Mouse (Mus musculus) stomach, embryonic 14.5 days (tissue): ENCODE measurements around the gene Rrp36. TPM values are rescaled to one million over a fixed set of nuclear protein-coding genes. Genes with fewer than 3 reads are reported as not detected.

Experiments used
- ATAC-seq: fragments of 200-750 bp; cut with Nextera tagmentation; 2 replicates; pipeline ENCODE4 v1.8.0; 2017; ENCODE audit warnings: low read depth, moderate TSS enrichment; ENCODE audit not compliant: insufficient number of reproducible peaks, insufficient read depth, low FRiP score
- H3K27ac ChIP-seq: fragments of 300-500 bp; sonication (generic); 2 replicates; pipeline ENCODE4 v1.5.1; 2014; ENCODE audit warnings: mild to moderate bottlenecking, low read length, moderate library complexity, mixed read lengths
- H3K27me3 ChIP-seq: fragments of 300-500 bp; sonication (generic); 2 replicates; pipeline ENCODE4 v1.6.1; 2014; ENCODE audit warnings: low read length, control low read depth, mixed read lengths; ENCODE audit not compliant: control insufficient read depth, insufficient read depth
- H3K36me3 ChIP-seq: fragments of 300-500 bp; sonication (generic); 2 replicates; pipeline ENCODE4 v1.6.1; 2014; ENCODE audit warnings: mild to moderate bottlenecking, control low read depth, low read length, moderate library complexity, mixed read lengths; ENCODE audit not compliant: control insufficient read depth, insufficient read depth
- H3K4me1 ChIP-seq: fragments of 300-500 bp; sonication (generic); 2 replicates; pipeline ENCODE4 v1.6.1; 2014; ENCODE audit warnings: low read length, control low read depth, mixed read lengths; ENCODE audit not compliant: control insufficient read depth, insufficient read depth
- H3K4me2 ChIP-seq: fragments of 300-500 bp; sonication (generic); replicated peaks from 2 replicates; pipeline ENCODE4 v1.6.1; 2014; ENCODE audit warnings: low read depth, low read length, control low read depth
- H3K4me3 ChIP-seq: fragments of 300-500 bp; sonication (generic); 2 replicates; pipeline ENCODE4 v1.5.1; 2014; ENCODE audit warnings: low read depth, low read length, control low read depth
- H3K9ac ChIP-seq: fragments of 300-500 bp; sonication (generic); replicated peaks from 2 replicates; pipeline ENCODE4 v1.6.1; 2014; ENCODE audit warnings: low read depth, mild to moderate bottlenecking, control low read depth, low read length, moderate library complexity, mixed read lengths
- H3K9me3 ChIP-seq: fragments of 300-500 bp; sonication (generic); 2 replicates; pipeline ENCODE4 v1.6.1; 2016; ENCODE audit warnings: low read depth, low read length, control low read depth; ENCODE audit not compliant: control insufficient read depth
- WGBS: fragments of 180-500 bp; shearing (Covaris S2); extraction: QIAGEN DNeasy Blood & Tissue Kit; methylation state at CpG from one replicate; pipeline ENCODE4 v1.1.7; 2014; 5-methylcytosine and 5-hydroxymethylcytosine counted together
- polyA plus RNA-seq: library from polyadenylated mRNA; unstranded; fragments of >200 nt; fragmentation: Nextera tagmentation; extraction: Ambion mirVana; gene quantifications from 2 replicates; pipeline ENCODE4 v1.2.1, GENCODE M21; 2014

Rrp36 gene
- polyA plus RNA-seq, 1 experiment from 2014 or later, result 53.5 TPM

DNA sequence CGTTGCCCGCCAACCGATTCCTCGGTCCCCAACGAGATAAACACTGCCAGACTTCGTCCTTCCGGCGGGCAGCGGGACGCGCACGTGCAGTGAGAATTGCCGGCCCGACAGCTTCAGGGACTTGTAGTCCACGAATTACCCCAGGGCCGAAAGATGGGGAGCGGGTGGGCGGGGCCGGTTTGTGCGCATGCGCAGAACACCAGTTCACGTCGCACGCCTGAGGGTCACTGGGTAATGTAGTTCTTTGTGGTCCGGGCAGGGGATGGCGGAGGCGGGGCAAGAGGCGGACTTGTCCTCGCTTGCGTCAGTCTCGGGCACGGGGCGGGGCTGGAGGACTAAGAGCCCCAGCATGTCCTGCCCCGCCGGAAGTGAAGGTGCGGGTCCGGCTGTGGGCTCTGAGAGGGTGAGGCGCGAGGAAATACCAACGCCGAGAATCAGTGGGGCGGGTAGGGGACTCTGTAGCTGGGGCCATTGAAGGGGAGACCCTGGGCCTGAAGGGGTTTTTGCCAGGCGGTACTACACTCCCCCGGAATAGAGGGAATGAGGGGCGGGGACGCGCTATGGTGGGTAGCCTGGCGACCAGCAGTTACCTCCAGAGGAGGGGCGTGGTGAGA, 6.7 kb upstream of the Rrp36 start, which contains the start of gene Klhdc3:
Gene Klhdc3, minus strand, starts transcription at position 155 of the 614 bp plus-strand sequence.
- peak within 1 kb of the TSS; percentile 64 for H3K9ac ChIP-seq
- H3K4me1 ChIP-seq, result peaks cover 24% of the 10 kb centered on the region
- peak within 1 kb of the TSS; percentile 89 for H3K27ac ChIP-seq
- peaks cover 53% of the 10 kb centered on the region for H3K36me3 ChIP-seq
- under 1% methylated on average over 49 of the region's 49 CpGs for WGBS
- H3K4me2 ChIP-seq, result peak within 1 kb of the TSS; percentile 92
- peak within 1 kb of the TSS; percentile 89 for H3K4me3 ChIP-seq
- no peaks in the 10 kb centered on the region for H3K9me3 ChIP-seq
- no peaks in the 10 kb centered on the region for H3K27me3 ChIP-seq
- peak; percentile 98 for ATAC-seq

DNA sequence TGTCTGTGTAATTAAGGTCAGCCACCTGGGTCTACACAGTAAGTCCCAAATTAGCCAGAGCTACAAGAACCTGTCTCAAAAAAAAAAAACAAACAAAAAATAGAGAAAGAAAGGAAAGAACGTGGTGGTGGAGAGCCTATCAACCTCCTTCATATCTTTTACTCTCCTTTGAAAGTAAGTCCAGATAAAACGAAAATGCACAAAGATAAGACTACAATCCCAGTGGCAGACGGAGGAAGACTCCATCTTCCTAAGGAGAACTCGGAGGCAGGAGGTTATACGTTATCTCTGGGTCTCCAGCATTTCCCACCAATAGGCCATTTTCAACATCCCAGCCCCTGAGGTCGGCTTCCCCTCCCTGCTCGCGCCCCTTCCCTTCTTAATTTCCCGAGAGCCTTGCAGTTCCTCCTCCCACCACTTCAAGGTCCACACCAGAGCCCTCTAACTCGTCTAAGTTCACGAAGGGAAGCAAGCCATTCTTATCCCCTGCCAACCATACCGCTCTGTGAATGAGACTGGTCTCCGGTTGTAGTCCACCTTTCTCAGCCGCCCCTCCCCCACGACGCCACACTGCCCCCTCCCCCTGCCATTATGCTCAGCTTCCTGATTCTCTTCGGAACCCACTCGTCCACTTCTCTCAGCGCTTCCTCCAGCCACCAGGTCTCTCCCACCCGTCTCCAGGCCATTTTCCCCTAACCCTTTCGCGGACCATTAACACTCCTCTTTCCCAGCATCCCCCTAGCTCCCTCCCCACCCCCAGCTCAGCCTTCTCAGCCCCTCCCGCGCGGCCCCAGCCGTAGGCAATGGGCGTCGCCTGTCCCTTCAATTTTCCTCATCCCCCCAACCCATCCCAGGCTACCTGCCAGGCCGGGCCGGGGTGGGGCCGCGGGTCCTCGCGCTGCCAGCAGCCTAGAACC, 5.9 kb upstream of the Rrp36 start:
- peak overlapping the region; percentile 89 for H3K4me3 ChIP-seq
- no peaks in the 10 kb centered on the region for H3K27me3 ChIP-seq
- peaks cover 25% of the 10 kb centered on the region for H3K4me1 ChIP-seq
- WGBS, result under 1% methylated on average over 34 of the region's 34 CpGs
- H3K9me3 ChIP-seq, result no peaks in the 10 kb centered on the region
- H3K27ac ChIP-seq, result peak overlapping the region; percentile 89
- H3K9ac ChIP-seq, result peak overlapping the region; percentile 64
- H3K36me3 ChIP-seq, result peaks cover 49% of the 10 kb centered on the region
- ATAC-seq, result no peak; the same call in 1 of the 2 replicates
- peak overlapping the region; percentile 53 for H3K4me2 ChIP-seq

DNA sequence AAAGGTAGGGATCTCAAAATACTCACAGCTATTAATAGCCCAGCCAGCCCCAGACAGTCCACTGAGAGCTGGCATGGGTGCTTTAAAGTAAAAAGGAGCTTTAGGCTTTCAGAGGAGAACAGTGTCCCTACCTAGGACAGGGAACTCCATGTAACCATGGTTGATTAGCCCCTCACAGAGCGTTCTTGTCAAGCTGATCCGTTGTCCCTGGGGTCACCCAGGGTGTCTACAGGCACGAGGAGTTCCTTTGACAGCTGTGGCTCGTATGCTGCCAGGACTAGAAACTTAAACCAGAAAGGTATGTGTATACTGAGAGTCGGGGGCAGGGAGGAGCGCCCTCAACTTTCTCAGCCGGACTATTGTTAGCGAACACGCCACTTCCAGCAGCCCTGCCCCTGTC, 4.8 kb upstream of the Rrp36 start:
- Histone ChIP-seq H3K4me2 (peak overlapping the region; percentile 53), H3K4me3 (peak overlapping the region; percentile 89; the same call in 1 of the 2 replicates), H3K4me1 (peaks cover 34% of the 10 kb centered on the region), H3K27ac (no peak overlapping the region), H3K27me3 (no peaks in the 10 kb centered on the region), H3K9me3 (no peaks in the 10 kb centered on the region), H3K36me3 (peaks cover 40% of the 10 kb centered on the region), H3K9ac (no peak overlapping the region; the same call in 1 of the 2 replicates)
- ATAC-seq, result no peak
- 18% methylated on average over 9 of the region's 9 CpGs for WGBS

DNA sequence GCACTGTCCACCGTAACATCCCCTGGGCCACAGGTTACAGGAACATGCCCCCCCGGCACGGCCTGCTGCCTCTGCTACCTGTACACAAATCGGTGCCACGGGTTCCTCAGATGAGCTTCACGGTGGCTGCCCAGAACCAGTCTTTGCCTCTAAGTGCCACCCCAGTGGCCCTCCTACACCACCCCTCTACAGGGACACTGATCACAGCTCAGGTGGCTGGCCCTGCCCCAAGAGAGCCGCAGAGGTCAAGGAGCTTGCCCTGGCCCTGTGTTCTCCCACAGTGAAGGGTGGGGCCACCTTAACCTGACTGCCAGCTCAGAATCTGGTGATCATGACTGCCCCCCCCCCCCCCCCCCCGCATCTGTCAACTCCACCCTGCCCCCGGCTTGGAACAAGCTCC, 4.3 kb upstream of the Rrp36 start, which contains the start of gene Mea1:
Gene Mea1, plus strand, starts transcription at position 378 of the 400 bp plus-strand sequence.
- Histone ChIP-seq H3K9me3 (no peaks in the 10 kb centered on the region), H3K27me3 (no peaks in the 10 kb centered on the region), H3K9ac (peak within 1 kb of the TSS; percentile 64), H3K36me3 (peaks cover 36% of the 10 kb centered on the region), H3K27ac (no peak within 1 kb of the TSS), H3K4me2 (peak within 1 kb of the TSS; percentile 53), H3K4me3 (peak within 1 kb of the TSS; percentile 89), H3K4me1 (peaks cover 35% of the 10 kb centered on the region)
- WGBS, result 87% methylated on average over 8 of the region's 9 CpGs
- ATAC-seq, result no peak

DNA sequence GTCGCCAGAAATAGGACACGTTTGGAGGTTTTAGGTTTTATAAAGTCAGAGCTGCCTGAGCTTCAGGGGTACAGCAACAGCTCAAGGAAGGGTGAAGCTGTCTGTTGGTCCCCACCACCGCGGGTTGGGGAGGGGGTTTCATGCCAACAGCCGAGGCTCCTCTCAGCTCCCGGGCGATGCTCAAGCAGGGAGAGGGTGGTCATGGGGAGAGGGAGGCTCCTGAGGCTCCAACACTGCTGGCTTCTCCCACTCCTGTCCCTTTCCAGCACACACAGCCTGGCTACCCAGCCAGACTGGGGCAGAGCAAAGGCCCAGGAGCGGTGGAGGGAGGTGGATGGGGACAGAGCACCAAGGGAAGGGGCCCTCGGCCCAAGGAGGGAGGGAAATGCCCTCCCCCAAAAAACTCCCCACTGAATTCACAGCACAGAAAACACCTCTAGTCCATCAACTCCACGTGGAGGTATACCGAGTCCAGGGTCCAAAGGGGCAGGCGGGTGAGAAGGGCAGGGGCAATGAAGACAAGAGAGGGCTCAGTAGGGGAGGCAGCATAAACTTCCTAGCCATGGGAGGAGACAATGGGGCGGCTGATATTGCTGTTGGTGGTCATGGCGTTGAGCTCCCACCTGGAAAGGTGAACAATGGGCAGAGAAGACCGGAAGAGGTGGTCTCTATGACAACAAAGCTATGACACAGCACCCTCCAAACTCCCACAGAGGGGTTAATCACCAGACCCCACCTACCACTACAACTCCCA, 555 bp upstream of the Rrp36 start:
- H3K9me3 ChIP-seq, result no peaks in the 10 kb centered on the region
- H3K4me2 ChIP-seq, result peak overlapping the region; percentile 51
- peaks cover 37% of the 10 kb centered on the region for H3K36me3 ChIP-seq
- WGBS, result 16% methylated on average over 15 of the region's 15 CpGs
- 0 out of 2 replicates have a peak, but pooled peaks have one; percentile 4 for ATAC-seq
- H3K4me3 ChIP-seq, result peak overlapping the region; percentile 54
- H3K9ac ChIP-seq, result peak overlapping the region; percentile 37; the same call in 1 of the 2 replicates
- peaks cover 30% of the 10 kb centered on the region for H3K4me1 ChIP-seq
- H3K27ac ChIP-seq, result peak overlapping the region; percentile 75
- H3K27me3 ChIP-seq, result no peaks in the 10 kb centered on the region

DNA sequence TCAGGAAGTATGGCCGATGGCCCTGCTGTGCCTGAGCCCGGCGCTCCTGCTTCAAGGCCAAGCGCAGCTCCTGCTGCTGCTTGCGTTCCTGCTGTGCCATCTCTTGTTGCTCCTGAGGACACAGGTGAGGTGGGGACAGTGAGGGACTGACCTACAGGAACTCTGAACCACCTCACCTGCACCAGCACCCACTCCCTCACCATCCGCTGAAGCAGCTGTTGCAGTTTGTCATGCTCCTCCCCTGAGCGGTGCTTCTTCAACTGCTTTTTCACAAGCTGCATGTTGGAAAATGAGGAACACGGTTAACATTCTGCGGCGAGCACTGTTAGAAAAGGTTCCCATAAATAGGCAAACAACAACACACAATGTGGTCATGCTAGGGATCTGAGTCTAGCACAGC, 4.2 kb downstream of the Rrp36 start:
- H3K9me3 ChIP-seq, result no peaks in the 10 kb centered on the region
- peaks cover 13% of the 10 kb centered on the region for H3K4me1 ChIP-seq
- WGBS, result 96% methylated on average over 10 of the region's 10 CpGs
- no peak overlapping the region for H3K4me2 ChIP-seq
- H3K4me3 ChIP-seq, result no peak overlapping the region
- H3K27ac ChIP-seq, result no peak overlapping the region
- ATAC-seq, result no peak
- H3K9ac ChIP-seq, result no peak overlapping the region
- H3K36me3 ChIP-seq, result peaks cover 32% of the 10 kb centered on the region
- no peaks in the 10 kb centered on the region for H3K27me3 ChIP-seq

DNA sequence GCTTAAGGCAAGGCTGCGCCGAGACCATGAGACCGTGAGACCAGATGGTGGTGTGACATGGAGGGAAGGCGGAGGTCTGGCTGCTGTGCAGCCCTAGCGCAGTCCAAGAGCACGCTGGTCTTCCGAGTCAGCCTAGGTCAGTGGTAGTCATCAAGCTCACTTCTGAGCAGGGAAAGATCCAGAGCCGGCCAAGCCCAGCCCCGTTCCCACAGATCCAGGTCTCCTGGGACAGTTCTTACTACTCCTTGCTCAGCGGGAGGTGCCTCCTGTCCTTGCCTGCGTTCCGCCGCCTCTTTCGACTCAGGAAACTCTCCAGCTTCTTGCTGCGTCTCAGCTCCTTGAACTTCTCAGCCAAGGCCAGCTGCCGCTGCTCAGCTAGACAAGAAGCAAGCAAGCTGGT, 6.4 kb downstream of the Rrp36 start:
- H3K27ac ChIP-seq, result no peak overlapping the region
- 90% methylated on average over 16 of the region's 16 CpGs for WGBS
- no peak for ATAC-seq
- no peaks in the 10 kb centered on the region for H3K4me1 ChIP-seq
- no peak overlapping the region for H3K4me2 ChIP-seq
- no peaks in the 10 kb centered on the region for H3K27me3 ChIP-seq
- H3K9me3 ChIP-seq, result no peaks in the 10 kb centered on the region
- peaks cover 51% of the 10 kb centered on the region for H3K36me3 ChIP-seq
- H3K4me3 ChIP-seq, result no peak overlapping the region
- H3K9ac ChIP-seq, result no peak overlapping the region

DNA sequence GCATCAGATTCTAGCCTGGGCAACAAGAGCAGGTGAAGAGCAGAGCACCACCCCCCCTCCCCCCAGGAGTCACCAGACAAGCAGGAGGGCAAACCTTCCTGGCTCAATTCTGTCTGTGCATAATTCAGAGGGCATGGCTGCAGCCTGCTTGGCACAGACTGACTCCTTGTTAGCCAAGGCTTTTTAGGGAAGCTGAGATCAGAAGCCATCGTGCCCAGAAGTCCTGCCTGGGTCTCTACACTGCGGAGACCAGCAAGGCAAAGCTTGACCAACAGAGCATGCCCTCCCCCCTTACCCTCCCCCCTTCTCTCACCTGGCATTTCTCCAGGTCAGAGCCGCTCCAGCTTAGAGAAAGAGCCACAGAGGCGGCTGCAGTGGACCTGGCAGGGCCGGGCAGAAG, 11.4 kb downstream of the Rrp36 start:
- H3K4me1 ChIP-seq, result no peaks in the 10 kb centered on the region
- H3K4me3 ChIP-seq, result no peak overlapping the region
- no peak overlapping the region for H3K9ac ChIP-seq
- no peaks in the 10 kb centered on the region for H3K27me3 ChIP-seq
- 84% methylated on average over 5 of the region's 5 CpGs for WGBS
- no peak overlapping the region for H3K4me2 ChIP-seq
- no peak overlapping the region for H3K27ac ChIP-seq
- H3K36me3 ChIP-seq, result peaks cover 75% of the 10 kb centered on the region
- no peaks in the 10 kb centered on the region for H3K9me3 ChIP-seq
- ATAC-seq, result no peak
